Mouse (Mus musculus): ENCODE data around the gene Tenm3.

The Tenm3 gene

GRCm38 (mm10) chr8:48236968-48237367, 606.8 kb downstream of the Tenm3 start:
- no peak for DNase-seq

GRCm38 (mm10) chr8:48232927-48233326, 610.8 kb downstream of the Tenm3 start:
- no peak for DNase-seq

GRCm38 (mm10) chr8:48231882-48232281, 611.9 kb downstream of the Tenm3 start:
- no peak for DNase-seq

- no peak for DNase-seq
Observed at GRCm38 (mm10) chr8:48231389-48231788, 612.4 kb downstream of the Tenm3 start.

GRCm38 (mm10) chr8:48228676-48229075, 615.1 kb downstream of the Tenm3 start:
- no peak for DNase-seq

- DNase-seq = no peak
Observed at GRCm38 (mm10) chr8:48224753-48225152, 619.0 kb downstream of the Tenm3 start.

GRCm38 (mm10) chr8:48222429-48222769, 621.4 kb downstream of the Tenm3 start:
- peak; percentile 56 to 87 for DNase-seq

GRCm38 (mm10) chr8:48221724-48222428, 621.9 kb downstream of the Tenm3 start:
- peak; percentile 12 to 18 for DNase-seq

GRCm38 (mm10) chr8:48221304-48221703, 622.4 kb downstream of the Tenm3 start:
- no peak for DNase-seq

- no peak for DNase-seq
Observed at GRCm38 (mm10) chr8:48220529-48221181, 623.1 kb downstream of the Tenm3 start.

- DNase-seq = no peak
Observed at GRCm38 (mm10) chr8:48215071-48215501, 628.7 kb downstream of the Tenm3 start.

- DNase-seq = no peak
Observed at GRCm38 (mm10) chr8:48214386-48214785, 629.4 kb downstream of the Tenm3 start.

GRCm38 (mm10) chr8:48211931-48212330, 631.8 kb downstream of the Tenm3 start:
- DNase-seq = no peak

- DNase-seq = no peak
Observed at GRCm38 (mm10) chr8:48207567-48207966, 636.2 kb downstream of the Tenm3 start.

GRCm38 (mm10) chr8:48206922-48207321, 636.8 kb downstream of the Tenm3 start:
- DNase-seq = no peak

- no peak for DNase-seq
Observed at GRCm38 (mm10) chr8:48204838-48205345, 638.9 kb downstream of the Tenm3 start.

GRCm38 (mm10) chr8:48204114-48204837, 639.5 kb downstream of the Tenm3 start:
- no peak for DNase-seq

- DNase-seq = no peak
Observed at GRCm38 (mm10) chr8:48203611-48204010, 640.1 kb downstream of the Tenm3 start.

- no peak for DNase-seq
Observed at GRCm38 (mm10) chr8:48203161-48203560, 640.6 kb downstream of the Tenm3 start.

- DNase-seq = no peak
Observed at GRCm38 (mm10) chr8:48202632-48203031, 641.1 kb downstream of the Tenm3 start.

GRCm38 (mm10) chr8:48199171-48199570, 644.6 kb downstream of the Tenm3 start:
- DNase-seq = no peak

GRCm38 (mm10) chr8:48195971-48196370, 647.8 kb downstream of the Tenm3 start:
- no peak for DNase-seq

- no peak for DNase-seq
Observed at GRCm38 (mm10) chr8:48188586-48188985, 655.2 kb downstream of the Tenm3 start.

GRCm38 (mm10) chr8:48183758-48184157, 660.0 kb downstream of the Tenm3 start:
- DNase-seq = no peak

Data from kidney, adult 8-10 months (tissue).